Mouse (Mus musculus): ENCODE measurements around the gene Izumo4. TPM values are rescaled to one million over a fixed set of nuclear protein-coding genes. Genes with fewer than 3 reads are reported as not detected.

Gene Izumo4
- polyA plus RNA-seq, 1 experiment from 2014 or later: 16.7 TPM

- H3K4me2 ChIP-seq (replicated peaks; ENCODE audit: low read depth, low read length): no peak overlapping the region
- H3K36me3 ChIP-seq (ENCODE audit: control insufficient read depth, insufficient read depth, low read length): peaks cover 4% of the 10 kb centered on the region; the same call in 1 of the 2 replicates
- no peaks in the 10 kb centered on the region for H3K27me3 ChIP-seq (ENCODE audit: control insufficient read depth, insufficient read depth, low read length)
- ATAC-seq (ENCODE audit: insufficient number of reproducible peaks, insufficient read depth, low FRiP score, low read depth): no peak
- H3K9ac ChIP-seq (replicated peaks; ENCODE audit: low read depth, low read length): no peak overlapping the region
- 79% methylated on average over 9 of the region's 9 CpGs for WGBS
- H3K4me1 ChIP-seq (ENCODE audit: control insufficient read depth, insufficient read depth, low read length): peaks cover 17% of the 10 kb centered on the region
- peak overlapping the region; percentile 15; the same call in 1 of the 2 replicates for H3K27ac ChIP-seq (ENCODE audit: low read length)
- no peaks in the 10 kb centered on the region for H3K9me3 ChIP-seq (ENCODE audit: control insufficient read depth, low read depth, low read length)
- H3K4me3 ChIP-seq (ENCODE audit: low read depth, low read length): no peak overlapping the region
Measured at GRCm38 (mm10) chr10:80697812-80698211, 4.2 kb upstream of the Izumo4 start.

GRCm38 (mm10) chr10:80698605-80699004 lies 3.4 kb upstream of the Izumo4 start:
- no peak overlapping the region for H3K27ac ChIP-seq (ENCODE audit: low read length)
- peaks cover 25% of the 10 kb centered on the region for H3K4me1 ChIP-seq (ENCODE audit: control insufficient read depth, insufficient read depth, low read length)
- H3K9ac ChIP-seq (replicated peaks; ENCODE audit: low read depth, low read length): no peak overlapping the region
- peaks cover 4% of the 10 kb centered on the region; the same call in 1 of the 2 replicates for H3K36me3 ChIP-seq (ENCODE audit: control insufficient read depth, insufficient read depth, low read length)
- no peaks in the 10 kb centered on the region for H3K9me3 ChIP-seq (ENCODE audit: control insufficient read depth, low read depth, low read length)
- ATAC-seq (ENCODE audit: insufficient number of reproducible peaks, insufficient read depth, low FRiP score, low read depth): no peak
- H3K27me3 ChIP-seq (ENCODE audit: control insufficient read depth, insufficient read depth, low read length): no peaks in the 10 kb centered on the region
- no peak overlapping the region for H3K4me2 ChIP-seq (replicated peaks; ENCODE audit: low read depth, low read length)
- 93% methylated on average over 9 of the region's 9 CpGs for WGBS
- no peak overlapping the region for H3K4me3 ChIP-seq (ENCODE audit: low read depth, low read length)

GRCm38 (mm10) chr10:80700038-80700504 lies 1.9 kb upstream of the Izumo4 start:
- 81% methylated on average over 7 of the region's 7 CpGs for WGBS
- H3K27me3 ChIP-seq (ENCODE audit: control insufficient read depth, insufficient read depth, low read length): no peaks in the 10 kb centered on the region
- peaks cover 28% of the 10 kb centered on the region for H3K4me1 ChIP-seq (ENCODE audit: control insufficient read depth, insufficient read depth, low read length)
- H3K4me3 ChIP-seq (ENCODE audit: low read depth, low read length): no peak overlapping the region
- ATAC-seq (ENCODE audit: insufficient number of reproducible peaks, insufficient read depth, low FRiP score, low read depth): no peak
- H3K36me3 ChIP-seq (ENCODE audit: control insufficient read depth, insufficient read depth, low read length): peaks cover 5% of the 10 kb centered on the region; the same call in 1 of the 2 replicates
- no peak overlapping the region for H3K27ac ChIP-seq (ENCODE audit: low read length)
- no peak overlapping the region for H3K9ac ChIP-seq (replicated peaks; ENCODE audit: low read depth, low read length)
- H3K9me3 ChIP-seq (ENCODE audit: control insufficient read depth, low read depth, low read length): no peaks in the 10 kb centered on the region
- no peak overlapping the region for H3K4me2 ChIP-seq (replicated peaks; ENCODE audit: low read depth, low read length)

- Histone ChIP-seq H3K4me3 (ENCODE audit: low read depth, low read length) (peak overlapping the region; percentile 63; the same call in 1 of the 2 replicates), H3K4me1 (ENCODE audit: control insufficient read depth, insufficient read depth, low read length) (peaks cover 28% of the 10 kb centered on the region), H3K36me3 (ENCODE audit: control insufficient read depth, insufficient read depth, low read length) (peaks cover 11% of the 10 kb centered on the region), H3K9ac (replicated peaks; ENCODE audit: low read depth, low read length) (peak overlapping the region; percentile 34; the same call in 1 of the 2 replicates), H3K4me2 (replicated peaks; ENCODE audit: low read depth, low read length) (peak overlapping the region; percentile 59), H3K27me3 (ENCODE audit: control insufficient read depth, insufficient read depth, low read length) (no peaks in the 10 kb centered on the region), H3K9me3 (ENCODE audit: control insufficient read depth, low read depth, low read length) (no peaks in the 10 kb centered on the region), H3K27ac (ENCODE audit: low read length) (peak overlapping the region; percentile 58; the same call in 1 of the 2 replicates)
- WGBS: 36% methylated on average over 4 of the region's 4 CpGs
- no peak for ATAC-seq (ENCODE audit: insufficient number of reproducible peaks, insufficient read depth, low FRiP score, low read depth)
Measured at GRCm38 (mm10) chr10:80700732-80701131, 1.3 kb upstream of the Izumo4 start.

- Histone ChIP-seq H3K27me3 (ENCODE audit: control insufficient read depth, insufficient read depth, low read length) (no peaks in the 10 kb centered on the region), H3K9ac (replicated peaks; ENCODE audit: low read depth, low read length) (peak overlapping the region; percentile 30; the same call in 1 of the 2 replicates), H3K36me3 (ENCODE audit: control insufficient read depth, insufficient read depth, low read length) (peaks cover 31% of the 10 kb centered on the region), H3K4me2 (replicated peaks; ENCODE audit: low read depth, low read length) (peak overlapping the region; percentile 91), H3K4me1 (ENCODE audit: control insufficient read depth, insufficient read depth, low read length) (peaks cover 25% of the 10 kb centered on the region), H3K4me3 (ENCODE audit: low read depth, low read length) (peak overlapping the region; percentile 63), H3K9me3 (ENCODE audit: control insufficient read depth, low read depth, low read length) (no peaks in the 10 kb centered on the region), H3K27ac (ENCODE audit: low read length) (peak overlapping the region; percentile 83)
- under 1% methylated on average over 47 of the region's 47 CpGs for WGBS
- ATAC-seq (ENCODE audit: insufficient number of reproducible peaks, insufficient read depth, low FRiP score, low read depth): peak; percentile 86
Measured at GRCm38 (mm10) chr10:80702536-80703390, 779 bp downstream of the Izumo4 start.

GRCm38 (mm10) chr10:80703643-80704042 lies 1.7 kb downstream of the Izumo4 start:
- Histone ChIP-seq H3K36me3 (ENCODE audit: control insufficient read depth, insufficient read depth, low read length) (peaks cover 40% of the 10 kb centered on the region), H3K4me3 (ENCODE audit: low read depth, low read length) (peak overlapping the region; percentile 63; the same call in 1 of the 2 replicates), H3K9ac (replicated peaks; ENCODE audit: low read depth, low read length) (no peak overlapping the region), H3K4me2 (replicated peaks; ENCODE audit: low read depth, low read length) (peak overlapping the region; percentile 91), H3K27ac (ENCODE audit: low read length) (no peak overlapping the region), H3K27me3 (ENCODE audit: control insufficient read depth, insufficient read depth, low read length) (no peaks in the 10 kb centered on the region), H3K9me3 (ENCODE audit: control insufficient read depth, low read depth, low read length) (no peaks in the 10 kb centered on the region), H3K4me1 (ENCODE audit: control insufficient read depth, insufficient read depth, low read length) (peaks cover 25% of the 10 kb centered on the region)
- WGBS: 89% methylated on average over 5 of the region's 5 CpGs
- ATAC-seq (ENCODE audit: insufficient number of reproducible peaks, insufficient read depth, low FRiP score, low read depth): no peak

- H3K4me1 ChIP-seq (ENCODE audit: control insufficient read depth, insufficient read depth, low read length): peaks cover 25% of the 10 kb centered on the region
- H3K9me3 ChIP-seq (ENCODE audit: control insufficient read depth, low read depth, low read length): no peaks in the 10 kb centered on the region
- WGBS: 94% methylated on average over 5 of the region's 5 CpGs
- no peaks in the 10 kb centered on the region for H3K27me3 ChIP-seq (ENCODE audit: control insufficient read depth, insufficient read depth, low read length)
- no peak overlapping the region for H3K27ac ChIP-seq (ENCODE audit: low read length)
- no peak overlapping the region for H3K4me2 ChIP-seq (replicated peaks; ENCODE audit: low read depth, low read length)
- H3K4me3 ChIP-seq (ENCODE audit: low read depth, low read length): no peak overlapping the region
- ATAC-seq (ENCODE audit: insufficient number of reproducible peaks, insufficient read depth, low FRiP score, low read depth): no peak
- H3K36me3 ChIP-seq (ENCODE audit: control insufficient read depth, insufficient read depth, low read length): peaks cover 48% of the 10 kb centered on the region
- no peak overlapping the region for H3K9ac ChIP-seq (replicated peaks; ENCODE audit: low read depth, low read length)
Measured at GRCm38 (mm10) chr10:80704418-80704817, 2.4 kb downstream of the Izumo4 start.

- Histone ChIP-seq H3K4me2 (replicated peaks; ENCODE audit: low read depth, low read length) (no peak overlapping the region), H3K4me1 (ENCODE audit: control insufficient read depth, insufficient read depth, low read length) (peaks cover 22% of the 10 kb centered on the region), H3K9me3 (ENCODE audit: control insufficient read depth, low read depth, low read length) (no peaks in the 10 kb centered on the region), H3K4me3 (ENCODE audit: low read depth, low read length) (no peak overlapping the region), H3K27ac (ENCODE audit: low read length) (no peak overlapping the region), H3K9ac (replicated peaks; ENCODE audit: low read depth, low read length) (no peak overlapping the region), H3K36me3 (ENCODE audit: control insufficient read depth, insufficient read depth, low read length) (peaks cover 54% of the 10 kb centered on the region), H3K27me3 (ENCODE audit: control insufficient read depth, insufficient read depth, low read length) (no peaks in the 10 kb centered on the region)
- 62% methylated on average over 3 of the region's 3 CpGs for WGBS
- no peak for ATAC-seq (ENCODE audit: insufficient number of reproducible peaks, insufficient read depth, low FRiP score, low read depth)
Measured at GRCm38 (mm10) chr10:80705033-80705432, 3.0 kb downstream of the Izumo4 start.
